Comparison of ENCODE assay signal across 13 mouse cellular contexts in genomic region chr14:120371174-120371573, GRCm38 (mm10).
"Had no signal": no experiment of that assay in that cellular context is flagged by ENCODE, and none has a peak within 500 bp of the region (broad histone marks: within the 10 kb centered on the region; RNA-seq: fewer than 3 reads in every experiment).

No protein-coding gene starts in this region.

- ATAC-seq: liver, postnatal 0 days had no signal

- H3K4me2 ChIP-seq: liver, embryonic 13.5 days; neural tube, embryonic 15.5 days had no signal

- H3K9ac ChIP-seq: limb, embryonic 12.5 days; liver, embryonic 13.5 days; liver, postnatal 0 days; neural tube, embryonic 15.5 days had no signal

- H3K9me3 ChIP-seq: limb, embryonic 12.5 days; liver, embryonic 13.5 days; midbrain, embryonic 10.5 days; neural tube, embryonic 15.5 days had no signal

- H3K4me3 ChIP-seq: limb, embryonic 12.5 days; liver, embryonic 13.5 days; midbrain, embryonic 10.5 days; myocyte; neural tube, embryonic 15.5 days had no signal

- DNase-seq: kidney, postnatal 10 days; kidney, postnatal 4 days; liver; liver, embryonic 13.5 days; liver, postnatal 0 days; lung, postnatal 36 days; midbrain, embryonic 14.5 days; right cerebral cortex, adult 18-20 months; right cerebral cortex, postnatal 25 days had no signal

- H3K36me3 ChIP-seq: limb, embryonic 12.5 days; liver, embryonic 13.5 days; midbrain, embryonic 10.5 days; neural tube, embryonic 15.5 days had no signal

- H3K27ac ChIP-seq: limb, embryonic 12.5 days; liver, embryonic 13.5 days; midbrain, embryonic 10.5 days; neural tube, embryonic 15.5 days had no signal

- H3K27me3 ChIP-seq: limb, embryonic 12.5 days; liver, embryonic 13.5 days; neural tube, embryonic 15.5 days had no signal
